Comparison of ENCODE assay signal across 27 mouse cellular contexts in genomic region chr7:128065547-128065946, GRCm38 (mm10). TPM values are rescaled to one million over a fixed set of nuclear protein-coding genes. Genes with fewer than 3 reads are reported as not detected.
DNase-seq lines count a peak whose midpoint lies in the region; ATAC-seq and TF ChIP-seq lines count a peak whose summit lies in the region.
"Had no signal": no experiment of that assay in that cellular context is flagged by ENCODE, and none has a peak within 500 bp of the region (broad histone marks: within the 10 kb centered on the region; RNA-seq: fewer than 3 reads in every experiment).

No protein-coding gene starts in this region.

- no peak overlapping the region for H3K9ac ChIP-seq in midbrain, embryonic 16.5 days (ENCODE audit: low read depth, low read length)
- H3K9ac ChIP-seq: hindbrain, embryonic 13.5 days; intestine, embryonic 15.5 days; limb, embryonic 15.5 days; neural tube, embryonic 12.5 days had no signal

- peaks cover 5% of the 10 kb centered on the region for H3K4me1 ChIP-seq in bone marrow, adult 2 months (ENCODE audit: control insufficient read depth, insufficient read depth, low read length)
- H3K4me1 ChIP-seq in midbrain, embryonic 16.5 days (ENCODE audit: control insufficient read depth, insufficient read depth, low read length) = no peaks in the 10 kb centered on the region
- H3K4me1 ChIP-seq: hindbrain, embryonic 13.5 days; limb, embryonic 15.5 days; midbrain, embryonic 10.5 days; neural tube, embryonic 12.5 days had no signal

- H3K27ac ChIP-seq in bone marrow, adult 2 months (ENCODE audit: control insufficient read depth, insufficient read depth, low read depth, low read length, poor library complexity) = peak overlapping the region; percentile 19; the same call in 1 of the 2 replicates
- peak overlapping the region; percentile 74 for H3K27ac ChIP-seq in macrophage
- H3K27ac ChIP-seq in midbrain, embryonic 16.5 days (ENCODE audit: low read length) = no peak overlapping the region
- H3K27ac ChIP-seq: hindbrain, embryonic 13.5 days; intestine, embryonic 15.5 days; kidney, postnatal 0 days; limb, embryonic 15.5 days; midbrain, embryonic 10.5 days; neural tube, embryonic 12.5 days had no signal

- no peak for TF ChIP-seq POLR2A in bone marrow, adult 2 months (IDR thresholded peaks at IDR 0.05; ENCODE audit: borderline replicate concordance, control insufficient read depth, low read depth, low read length)

- no peaks in the 10 kb centered on the region for H3K27me3 ChIP-seq in splenic B cell, adult 2 months (ENCODE audit: control insufficient read depth, insufficient read depth, low read length, poor library complexity, severe bottlenecking)
- no peaks in the 10 kb centered on the region for H3K27me3 ChIP-seq in midbrain, embryonic 16.5 days (ENCODE audit: control insufficient read depth, insufficient read depth, low read depth, low read length)
- H3K27me3 ChIP-seq: hindbrain, embryonic 13.5 days; intestine, embryonic 15.5 days; limb, embryonic 15.5 days; neural tube, embryonic 12.5 days had no signal

- H3K36me3 ChIP-seq in macrophage (ENCODE audit: inconsistent target) = peaks cover 9% of the 10 kb centered on the region; the same call in 1 of the 2 replicates
- no peaks in the 10 kb centered on the region for H3K36me3 ChIP-seq in splenic B cell, adult 2 months (ENCODE audit: control insufficient read depth, insufficient read depth, low read length, poor library complexity, severe bottlenecking)
- no peaks in the 10 kb centered on the region for H3K36me3 ChIP-seq in midbrain, embryonic 16.5 days (ENCODE audit: control insufficient read depth, insufficient read depth, low read length)
- H3K36me3 ChIP-seq: hindbrain, embryonic 13.5 days; intestine, embryonic 15.5 days; limb, embryonic 15.5 days; midbrain, embryonic 10.5 days; neural tube, embryonic 12.5 days had no signal

- no peak for ATAC-seq in midbrain, embryonic 16.5 days
- ATAC-seq: intestine, embryonic 15.5 days had no signal

- no peak for TF ChIP-seq CTCF in bone marrow, adult 2 months (IDR thresholded peaks at IDR 0.05; ENCODE audit: control insufficient read depth, insufficient read depth, low read length)

- no peaks in the 10 kb centered on the region for H3K9me3 ChIP-seq in midbrain, embryonic 16.5 days (replicated peaks; ENCODE audit: control insufficient read depth, low read length, poor library complexity, severe bottlenecking)
- H3K9me3 ChIP-seq: hindbrain, embryonic 13.5 days; intestine, embryonic 15.5 days; limb, embryonic 15.5 days; midbrain, embryonic 10.5 days; neural tube, embryonic 12.5 days had no signal

- H3K4me2 ChIP-seq in midbrain, embryonic 16.5 days (ENCODE audit: low read length) = no peak overlapping the region
- H3K4me2 ChIP-seq: heart, embryonic 11.5 days; hindbrain, embryonic 13.5 days; intestine, embryonic 15.5 days; limb, embryonic 15.5 days; neural tube, embryonic 12.5 days had no signal

- H3K4me3 ChIP-seq in bone marrow, adult 2 months (replicated peaks; ENCODE audit: control insufficient read depth, low read depth, low read length) = peak overlapping the region; percentile 47
- H3K4me3 ChIP-seq in macrophage (ENCODE audit: inconsistent target) = no peak overlapping the region
- no peak overlapping the region for H3K4me3 ChIP-seq in midbrain, embryonic 16.5 days (ENCODE audit: low read depth, low read length)
- H3K4me3 ChIP-seq: hindbrain, embryonic 13.5 days; intestine, embryonic 15.5 days; limb, embryonic 15.5 days; midbrain, embryonic 10.5 days; neural tube, embryonic 12.5 days had no signal

- 13% methylated on average over 5 of the region's 5 CpGs for WGBS in bone marrow, adult 2 months
- WGBS in macrophage (ENCODE audit: missing documents) = 2% methylated on average over 5 of the region's 5 CpGs
- WGBS in midbrain, embryonic 16.5 days = 91% methylated on average over 5 of the region's 5 CpGs

- DNase-seq in lung, postnatal 36 days = peak; percentile 44
- DNase-seq in lung, postnatal 4 days = no peak
- DNase-seq in splenic B cell, adult 2 months (ENCODE audit: low read depth, low spot score) = peak; percentile 38
- DNase-seq in MN1 (ENCODE audit: low spot score) = no peak
- DNase-seq in adrenal gland, adult 18-20 months (ENCODE audit: low spot score in 2 of 2) = no peak
- DNase-seq: adrenal gland, adult 2 months; cerebellum, adult 11 months; cerebellum, postnatal 14 days; embryo, embryonic 11 days; heart, postnatal 10 days; lung, adult 2 months; thymus, postnatal 4 days had no signal

- peaks cover 45% of the 10 kb centered on the region for H3K79me2 ChIP-seq in macrophage (ENCODE audit: inconsistent target)

RNA-seq across cellular contexts. Expression of gene Gm49368, which starts 3.1 kb away (rescaled TPM):
- polyA plus RNA-seq in bone marrow, adult 2 months (2011; ENCODE audit: insufficient read depth, insufficient read length, low replicate concordance, missing spikeins) = 8.2 and 16.7 TPM in 2 replicates
- total RNA-seq in macrophage (2018; cell fraction: chromatin; rRNA removed) = 1 to 10 TPM in 14 of 26 experiments, under 1 TPM in 6, not detected in 6; 0.18 to 5.5 (median 1.8) TPM
- total RNA-seq in macrophage (2018; cell fraction: cytosol; rRNA removed) = 1 to 10 TPM in 22 of 26 experiments, under 1 TPM in 4; 0.33 to 4.3 (median 1.5) TPM
- total RNA-seq in macrophage (2018; cell fraction: nucleus; rRNA removed) = 1 to 10 TPM in 20 of 26 experiments, under 1 TPM in 2, not detected in 4; 0.15 to 8.6 (median 4.3) TPM
- polyA plus RNA-seq in macrophage (2018) = 1.0 to 2.2 TPM (median 1.6 TPM) in 3 replicates
- polyA plus RNA-seq in midbrain, embryonic 16.5 days (2015; fragmentation: Nextera tagmentation; extraction: Ambion mirVana) = not detected in 2 replicates
- under 1 TPM in 1 of 2 experiments, not detected in 1; 0.10 TPM for total RNA-seq in adrenal gland, adult 18-20 months (2021)
- total RNA-seq: adrenal gland, adult 2 months; gastrocnemius, adult 18-20 months; gastrocnemius, postnatal 4 days; heart, postnatal 10 days; left cerebral cortex, postnatal 36 days had no signal
- polyA plus RNA-seq: adrenal gland, adult 2 months; brain, embryonic 14.5 days; embryonic facial prominence, embryonic 14.5 days; heart, embryonic 11.5 days; hindbrain, embryonic 13.5 days; intestine, embryonic 15.5 days; kidney, postnatal 0 days; limb, embryonic 15.5 days; midbrain, embryonic 10.5 days; neural tube, embryonic 12.5 days had no signal

RNA-seq across cellular contexts. Expression of gene Itgam, which starts 3.1 kb away (rescaled TPM):
- polyA plus RNA-seq in bone marrow, adult 2 months (2011; ENCODE audit: insufficient read depth, insufficient read length, low replicate concordance, missing spikeins) = 15.4 and 60.8 TPM in 2 replicates
- 100 to 1,000 TPM in 9 of 26 experiments, 10 to 100 TPM in 17; 12.4 to 206 (median 88.6) TPM for total RNA-seq in macrophage (2018; cell fraction: chromatin; rRNA removed)
- total RNA-seq in macrophage (2018; cell fraction: cytosol; rRNA removed) = 100 to 1,000 TPM in 13 of 26 experiments, 10 to 100 TPM in 13; 60.7 to 159 (median 99.7) TPM
- 100 to 1,000 TPM in 25 of 26 experiments, 10 to 100 TPM in 1; 39.2 to 519 (median 212) TPM for total RNA-seq in macrophage (2018; cell fraction: nucleus; rRNA removed)
- polyA plus RNA-seq in macrophage (2018) = 101 to 216 TPM (median 128 TPM) in 3 replicates
- 0.83 and 0.90 TPM in 2 replicates for polyA plus RNA-seq in midbrain, embryonic 16.5 days (2015; fragmentation: Nextera tagmentation; extraction: Ambion mirVana)
- total RNA-seq in adrenal gland, adult 18-20 months (2021) = 1 to 10 TPM; 4.9 to 6.9 TPM

Comparison
In these comparisons a context has a peak if more than half of its experiments do, and no peak if none do; other contexts are left out.
1. DNase-seq: peak in lung, postnatal 36 days (single experiment) and splenic B cell, adult 2 months (single experiment); none in lung, postnatal 4 days (0 of 2), MN1 (single experiment) and adrenal gland, adult 18-20 months (0 of 2).